Mouse (Mus musculus) cortical plate, adult 2 months (tissue): ENCODE measurements around the gene Arl13a.

Experiments used
- CTCF ChIP-seq: fragments of 200-500 bp; IDR thresholded peaks from 2 replicates; pipeline ENCODE4 v1.5.1; 2011; ENCODE audit warnings: mild to moderate bottlenecking, control low read depth, low read length; ENCODE audit not compliant: insufficient read depth; ENCODE audit errors: extremely low read depth
- POLR2A ChIP-seq: fragments of 200-500 bp; IDR thresholded peaks from 2 replicates; pipeline ENCODE4 v1.6.1; 2011; ENCODE audit warnings: mild to moderate bottlenecking, low read length, control low read depth; ENCODE audit not compliant: insufficient read depth; ENCODE audit errors: extremely low read depth

DNA sequence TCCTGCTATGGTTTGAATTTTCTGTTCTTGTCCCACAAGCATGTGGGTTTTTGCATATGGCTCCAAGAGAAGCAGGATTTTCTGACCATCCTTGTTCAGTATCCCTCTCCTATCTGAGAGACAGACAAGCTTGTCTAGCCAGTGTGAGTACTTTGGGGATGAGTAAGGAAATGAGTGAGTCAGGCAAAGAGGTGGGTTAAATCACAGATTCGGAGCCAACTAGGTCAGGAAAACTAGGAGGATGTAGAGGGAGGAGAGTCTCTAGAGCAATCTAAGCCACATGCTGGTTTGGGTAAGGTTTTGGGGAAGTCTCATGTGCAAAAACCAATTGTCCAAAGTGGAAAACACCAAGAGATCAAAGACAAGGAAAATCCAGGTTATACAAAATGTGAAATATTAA, 45.8 kb upstream of the Arl13a start:
- TF ChIP-seq POLR2A = no peak
- TF ChIP-seq CTCF = no peak
